Mouse (Mus musculus) ES-E14 (cell line): ENCODE measurements around the gene Itga2b. TPM values are rescaled to one million over a fixed set of nuclear protein-coding genes. Genes with fewer than 3 reads are reported as not detected.

Source experiments
- DNase-seq: peaks from one replicate; pipeline ENCODE4 v3.0.0-alpha.2; 2013; ENCODE audit warnings: low read depth, low spot score
- H3K27ac ChIP-seq: 2 replicates; pipeline ENCODE4 v1.5.1; 2012; ENCODE audit warnings: low read depth, mild to moderate bottlenecking, low read length, moderate library complexity, mixed read lengths; ENCODE audit not compliant: poor library complexity, insufficient read depth, severe bottlenecking
- H3K36me3 ChIP-seq: 2 replicates; pipeline ENCODE4 v1.6.1; 2012; ENCODE audit warnings: mild to moderate bottlenecking, low read length, moderate library complexity, mixed read lengths; ENCODE audit not compliant: control insufficient read depth, poor library complexity, insufficient read depth, severe bottlenecking
- H3K4me1 ChIP-seq, 2 experiments: fragments of 150-350 bp in 1 of 2; sonication (generic) in 1 of 2; 2 replicates each; pipeline ENCODE4 v1.6.1; 2012; ENCODE audit warnings: low read length in 2 of 2, mild to moderate bottlenecking in 1 of 2, mixed read lengths in 1 of 2; ENCODE audit not compliant: control insufficient read depth in 2 of 2, insufficient read depth in 2 of 2, poor library complexity in 1 of 2
- H3K4me3 ChIP-seq, 2 experiments: fragments of 150-350 bp in 1 of 2; sonication (generic) in 1 of 2; 2 replicates each; pipeline ENCODE4 v1.5.1; 2012; ENCODE audit warnings: low read length in 2 of 2, low read depth in 1 of 2, mild to moderate bottlenecking in 1 of 2, mixed read lengths in 1 of 2; ENCODE audit not compliant: insufficient read depth in 1 of 2, poor library complexity in 1 of 2, severe bottlenecking in 1 of 2
- H3K9ac ChIP-seq: 2 replicates; pipeline ENCODE4 v1.6.1; 2012; ENCODE audit warnings: low read depth, mild to moderate bottlenecking, low read length, mixed read lengths; ENCODE audit not compliant: poor library complexity, insufficient read depth, severe bottlenecking
- H3K9me3 ChIP-seq: fragments of 150-350 bp; sonication (generic); 2 replicates; pipeline ENCODE4 v1.6.1; 2012; ENCODE audit warnings: low read depth, mild to moderate bottlenecking, low read length; ENCODE audit not compliant: control insufficient read depth, insufficient read depth
- CHD2 ChIP-seq: IDR thresholded peaks from 2 replicates; pipeline ENCODE4 v1.6.1; 2014; ENCODE audit warnings: mild to moderate bottlenecking, low read depth, low read length, inconsistent platforms
- HCFC1 ChIP-seq: IDR thresholded peaks from 2 replicates; pipeline ENCODE4 v1.6.1; 2012; ENCODE audit warnings: low read length, inconsistent platforms, borderline replicate concordance; ENCODE audit not compliant: insufficient read depth
- MAFK ChIP-seq: IDR thresholded peaks from 2 replicates; pipeline ENCODE4 v1.6.1; 2014; ENCODE audit warnings: mild to moderate bottlenecking, low read depth, low read length, inconsistent platforms; ENCODE audit not compliant: insufficient read depth
- ZC3H11A ChIP-seq: IDR thresholded peaks from 2 replicates; pipeline ENCODE4 v1.6.1; 2012; ENCODE audit warnings: low read depth, mild to moderate bottlenecking, inconsistent platforms, low read length, borderline replicate concordance
- ZNF384 ChIP-seq: IDR thresholded peaks from 2 replicates; pipeline ENCODE4 v1.6.1; 2012; ENCODE audit warnings: low read depth, low read length, inconsistent platforms
- in situ Hi-C, 2 experiments: fragments of 600-800 bp; cut with MboI; formaldehyde crosslinking; loops; one replicate each; pipeline ENCODE4 v1.15.1; 2025; ENCODE audit warnings: low sequenced_read_pairs in 2 of 2, inconsistent platforms in 1 of 2; ENCODE audit not compliant: unreplicated experiment in 2 of 2
- total RNA-seq: library from RNA; depleted of rRNA; stranded (reverse); fragments of 300-350 nt; gene quantifications from 2 replicates; pipeline ENCODE4 v1.2.3, GENCODE M21; 2012

Itga2b gene
- total RNA-seq, 1 experiment: 6.6 TPM

- Histone ChIP-seq H3K36me3 (peaks cover 9% of the 10 kb centered on the region), H3K4me3 (no peak overlapping the region), H3K27ac (no peak overlapping the region), H3K9ac (no peak overlapping the region), H3K9me3 (no peaks in the 10 kb centered on the region), H3K4me1 (peaks cover 0 to 7% of the 10 kb centered on the region in 2 experiments; a peak in 1 of 4 replicates)
- no peak for DNase-seq
- TF ChIP-seq HCFC1: no peak
- TF ChIP-seq CHD2: no peak
- no peak for TF ChIP-seq MAFK
- no peak for TF ChIP-seq ZNF384
- no peak for TF ChIP-seq ZC3H11A
- in situ Hi-C loops: loop anchor here in 1 of 2 experiments (10.0 kb wide), 1 partner anchor 159 kb away; no protein-coding TSS in a partner anchor
Observed at GRCm38 (mm10) chr11:102495742-102496141, 25.8 kb upstream of the Itga2b start.

- in situ Hi-C loops: loop anchor here in 1 of 2 experiments (10.0 kb wide), 1 partner anchor 160 kb away; no protein-coding TSS in a partner anchor
- H3K27ac ChIP-seq: no peak overlapping the region
- TF ChIP-seq HCFC1 (no peak), ZNF384 (no peak), MAFK (no peak), ZC3H11A (no peak), CHD2 (no peak)
- no peak for DNase-seq
- no peaks in the 10 kb centered on the region for H3K9me3 ChIP-seq
- no peak overlapping the region for H3K4me3 ChIP-seq
- H3K4me1 ChIP-seq: peaks cover 0 to 7% of the 10 kb centered on the region in 2 experiments; a peak in 1 of 4 replicates
- H3K36me3 ChIP-seq: peaks cover 9% of the 10 kb centered on the region
- no peak overlapping the region for H3K9ac ChIP-seq
Observed at GRCm38 (mm10) chr11:102495114-102495513, 25.2 kb upstream of the Itga2b start.

- no peak for DNase-seq
- no peak overlapping the region for H3K27ac ChIP-seq
- H3K9me3 ChIP-seq: no peaks in the 10 kb centered on the region
- H3K9ac ChIP-seq: no peak overlapping the region
- no peak for TF ChIP-seq HCFC1
- TF ChIP-seq MAFK: no peak
- TF ChIP-seq ZNF384: no peak
- no peak for TF ChIP-seq CHD2
- TF ChIP-seq ZC3H11A: no peak
- H3K4me3 ChIP-seq: no peak overlapping the region
- peaks cover 0 to 7% of the 10 kb centered on the region in 2 experiments; a peak in 1 of 4 replicates for H3K4me1 ChIP-seq
- H3K36me3 ChIP-seq: peaks cover 9% of the 10 kb centered on the region
- in situ Hi-C loops: loop anchor here in 1 of 2 experiments (10.0 kb wide), 1 partner anchor 161 kb away; no protein-coding TSS in a partner anchor
Observed at GRCm38 (mm10) chr11:102494063-102494650, 24.2 kb upstream of the Itga2b start.

GRCm38 (mm10) chr11:102493241-102493640 is 23.3 kb upstream of the Itga2b start:
- in situ Hi-C loops: loop anchor here in 1 of 2 experiments (10.0 kb wide), 1 partner anchor 162 kb away; no protein-coding TSS in a partner anchor
- TF ChIP-seq ZC3H11A (no peak), ZNF384 (no peak), MAFK (no peak), CHD2 (no peak), HCFC1 (no peak)

More at GRCm38 (mm10) chr11:102493241-102493640, 23.3 kb upstream of the Itga2b start:
- H3K4me3 ChIP-seq: no peak overlapping the region
- H3K27ac ChIP-seq: no peak overlapping the region
- H3K4me1 ChIP-seq: peaks cover 0 to 7% of the 10 kb centered on the region in 2 experiments; a peak in 1 of 4 replicates
- H3K9ac ChIP-seq: no peak overlapping the region
- no peaks in the 10 kb centered on the region for H3K9me3 ChIP-seq
- H3K36me3 ChIP-seq: peaks cover 8% of the 10 kb centered on the region
- DNase-seq: no peak
